Mouse (Mus musculus): ENCODE measurements at regions not wholly inside any gene's neighbourhood (a gene's known extent, or its start where the extent isn't known, plus 50 kb on each side); places are given as distances from the start of the nearest gene placed in this dataset.

GRCm38 (mm10) chr19:14197864-14198263 is 284.5 kb downstream of the Olfr1505 start:
- DNase-seq = no peak

DNA sequence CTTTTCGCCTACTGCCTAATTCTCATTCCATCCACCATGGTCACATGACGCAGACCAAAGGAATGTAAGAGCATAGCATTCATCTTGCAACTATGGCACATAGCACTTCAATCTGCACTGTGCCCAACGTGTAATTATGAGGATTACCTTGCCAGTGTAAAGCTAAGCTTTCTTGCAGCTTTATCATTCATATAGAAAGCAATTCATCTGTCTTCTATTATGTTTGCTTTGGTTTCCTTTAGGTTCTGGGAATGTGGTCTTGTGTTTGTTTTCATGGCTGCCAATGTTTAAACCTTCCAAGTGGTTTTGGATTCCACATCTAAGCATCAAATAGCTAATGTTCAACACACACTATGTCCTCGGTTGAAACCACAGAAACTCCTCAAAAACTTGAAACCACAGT is 307.2 kb downstream of the Olfr1505 start:
- DNase-seq = no peak

DNA sequence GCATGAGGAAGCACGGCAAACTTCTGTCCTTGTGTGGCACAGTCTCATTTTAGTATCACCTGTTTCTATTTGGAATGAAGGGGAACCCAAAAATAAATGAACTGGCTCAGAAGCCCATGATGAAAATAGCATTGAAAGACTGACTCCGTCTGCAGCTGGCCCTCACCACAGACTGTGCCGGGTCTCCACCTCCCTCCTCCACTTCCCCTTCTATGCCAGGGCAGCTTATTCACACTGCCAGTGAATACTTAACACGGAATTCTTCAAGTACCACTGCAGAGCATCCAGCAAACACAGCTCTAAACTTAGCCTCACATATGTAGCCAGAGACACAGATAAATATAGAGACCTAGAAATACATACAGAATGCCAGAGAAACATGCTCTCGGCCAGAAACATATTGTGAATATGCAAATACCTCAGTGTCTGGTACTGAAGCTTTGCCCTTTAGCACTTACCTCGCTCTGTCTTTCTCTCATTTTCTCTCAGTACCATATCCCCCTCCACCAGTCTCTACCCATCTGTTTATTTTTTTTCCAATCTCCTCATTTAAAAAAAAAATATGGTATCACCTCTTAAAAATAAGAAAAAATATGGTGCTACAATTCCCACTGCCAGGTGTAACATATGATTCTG is 311.8 kb downstream of the Olfr1505 start:
- DNase-seq = no peak

DNA sequence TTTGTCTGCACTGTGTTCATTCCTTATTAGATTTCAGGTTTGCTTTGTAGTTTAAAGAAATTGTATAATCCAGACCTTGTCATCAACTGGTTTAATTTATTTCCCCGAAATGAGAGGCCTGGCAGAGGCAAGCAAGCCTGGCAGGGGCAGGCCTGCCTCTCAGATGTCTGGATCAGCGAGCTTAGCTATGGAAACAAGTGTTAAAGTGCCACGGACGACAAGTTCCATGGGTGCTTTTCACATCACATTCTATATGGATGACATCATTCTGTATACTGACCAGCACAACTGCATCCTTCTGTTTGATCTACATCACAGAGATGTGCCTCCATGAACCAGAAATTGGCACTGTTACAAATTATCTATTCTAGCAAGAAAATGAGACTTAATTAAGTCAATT is 312.5 kb downstream of the Olfr1505 start:
- no peak for DNase-seq

DNA sequence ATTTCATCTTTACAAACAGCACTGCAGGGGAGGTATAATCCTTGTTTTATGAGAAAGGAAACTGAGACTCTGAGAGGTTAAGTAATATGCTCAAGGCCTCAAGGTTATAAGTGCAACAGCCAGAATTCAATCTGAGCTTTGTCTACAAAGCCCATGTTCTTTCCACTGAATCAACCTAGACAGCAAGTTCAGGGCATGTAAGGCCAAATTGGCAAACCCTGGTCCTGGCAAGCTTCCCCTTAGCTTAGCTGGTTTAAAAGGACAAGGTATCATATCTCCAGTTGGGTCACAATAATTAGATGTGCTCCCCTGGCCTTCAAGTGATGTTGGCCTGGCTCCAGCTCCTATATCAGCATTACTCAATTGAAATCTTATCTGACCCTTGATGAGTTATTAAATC is 313.2 kb downstream of the Olfr1505 start:
- DNase-seq = no peak

DNA sequence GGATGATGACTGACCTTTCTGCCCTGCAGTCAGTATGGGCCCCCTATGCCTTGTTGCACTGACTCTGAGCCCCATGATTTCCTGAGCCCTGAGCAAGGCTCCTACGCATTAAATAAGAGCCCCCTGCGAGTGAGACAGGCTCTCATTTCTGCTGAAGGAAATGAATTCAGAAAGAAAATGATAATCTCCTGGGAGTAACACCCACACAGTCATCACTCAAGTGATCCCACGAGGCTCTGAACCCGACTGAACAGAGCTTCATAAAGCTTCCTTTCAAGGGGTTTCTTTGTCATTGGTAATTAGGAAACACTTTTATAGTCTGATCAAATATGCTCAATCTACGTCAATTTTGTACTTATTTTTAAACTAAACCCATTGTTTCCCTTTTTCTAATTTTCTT is 330.2 kb downstream of the Olfr1505 start:
- no peak for DNase-seq

DNA sequence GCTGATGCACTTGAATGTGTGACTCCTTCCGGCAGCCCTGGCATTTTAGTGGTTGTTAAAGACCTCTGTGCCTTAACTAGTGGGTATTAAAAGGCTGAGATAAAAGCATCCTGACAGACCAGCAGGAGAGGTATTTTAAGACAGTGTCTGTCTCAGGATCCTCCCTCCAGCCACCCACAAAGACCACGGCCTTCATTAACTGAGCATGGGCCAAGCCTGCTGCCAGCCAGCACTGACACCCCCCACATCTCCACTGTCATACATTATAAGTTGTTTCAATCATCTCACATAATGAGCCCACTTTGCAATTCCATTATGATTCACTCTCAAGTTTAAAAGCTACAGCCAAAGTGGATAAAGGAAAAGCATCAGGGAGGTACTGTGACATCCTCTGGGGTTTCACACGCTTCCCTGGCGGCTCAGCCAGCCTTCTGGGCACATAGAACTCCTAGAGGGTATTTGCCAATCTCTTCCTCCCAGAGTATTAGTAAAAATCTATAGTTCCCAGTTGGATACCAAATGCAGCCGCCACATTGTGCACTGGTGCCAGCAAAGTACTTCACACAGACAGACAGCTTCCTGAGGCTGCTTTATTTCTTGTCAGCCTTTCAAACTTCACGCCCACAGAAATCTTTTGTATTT is 333.8 kb downstream of the Olfr1505 start:
- DNase-seq = no peak

DNA sequence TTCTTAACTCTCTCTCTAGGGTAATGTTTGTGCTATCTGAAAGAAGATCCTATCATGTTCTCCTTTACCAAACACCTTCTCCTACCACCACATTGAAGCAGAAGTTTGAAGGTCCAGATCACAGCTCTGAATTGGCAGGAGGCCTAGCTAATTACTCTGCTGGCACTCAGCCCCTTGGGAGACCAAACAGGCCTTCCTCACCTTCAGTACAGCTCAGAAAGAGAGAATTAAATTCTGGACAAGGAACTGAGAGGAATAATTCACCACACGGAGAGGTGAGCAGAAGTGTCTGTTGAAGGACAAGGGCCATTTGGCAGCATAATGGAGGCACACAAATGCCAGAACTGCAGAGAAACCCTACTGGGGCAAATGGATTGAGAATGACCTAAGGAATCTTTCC is 334.6 kb downstream of the Olfr1505 start:
- DNase-seq = no peak

DNA sequence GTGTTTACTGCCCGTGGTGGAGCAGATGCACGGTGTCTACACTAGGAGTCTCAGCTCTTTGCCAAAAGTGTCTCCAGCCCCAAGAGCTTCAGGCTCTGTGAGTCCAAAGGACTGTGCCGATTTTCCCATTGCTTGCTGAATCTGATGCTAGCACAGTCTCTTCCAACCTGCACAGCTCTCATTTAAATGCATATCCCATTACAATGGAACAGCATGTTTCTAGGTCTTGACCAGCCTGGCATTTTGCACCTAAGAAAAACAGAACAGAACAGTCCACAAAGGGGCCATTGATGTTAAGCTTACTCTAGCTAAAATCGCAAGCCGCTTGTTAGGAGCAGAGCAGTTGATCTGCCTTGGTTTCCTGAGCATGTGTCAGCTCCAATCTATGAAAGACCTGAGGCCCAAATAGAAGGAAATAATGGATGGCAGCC is 339.2 kb downstream of the Tle4 start:
- no peak for DNase-seq

GRCm38 (mm10) chr19:14259223-14259622 is 338.6 kb downstream of the Tle4 start:
- DNase-seq = no peak

DNA sequence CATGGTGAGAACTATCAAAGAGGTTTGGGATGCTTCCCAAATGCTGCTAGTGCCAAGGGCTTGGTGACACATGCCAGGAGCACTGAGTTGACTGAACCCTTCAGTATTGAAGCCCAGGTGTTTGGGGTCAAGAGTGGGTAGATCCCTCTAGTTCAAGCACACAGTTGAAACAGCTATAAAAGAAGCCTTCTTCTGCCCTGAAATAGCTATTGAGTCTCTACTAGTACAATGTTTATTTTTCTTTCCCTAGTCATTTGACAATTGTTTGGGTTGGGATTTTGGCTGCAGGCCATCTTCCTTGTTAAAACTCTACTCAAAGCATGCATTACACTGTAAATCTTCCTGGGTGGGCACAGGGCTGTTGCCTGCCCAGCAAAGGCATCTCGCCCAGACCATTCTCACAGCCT is 308.5 kb downstream of the Tle4 start:
- no peak for DNase-seq

GRCm38 (mm10) chr19:14290911-14291310 is 306.9 kb downstream of the Tle4 start:
- DNase-seq = no peak

DNA sequence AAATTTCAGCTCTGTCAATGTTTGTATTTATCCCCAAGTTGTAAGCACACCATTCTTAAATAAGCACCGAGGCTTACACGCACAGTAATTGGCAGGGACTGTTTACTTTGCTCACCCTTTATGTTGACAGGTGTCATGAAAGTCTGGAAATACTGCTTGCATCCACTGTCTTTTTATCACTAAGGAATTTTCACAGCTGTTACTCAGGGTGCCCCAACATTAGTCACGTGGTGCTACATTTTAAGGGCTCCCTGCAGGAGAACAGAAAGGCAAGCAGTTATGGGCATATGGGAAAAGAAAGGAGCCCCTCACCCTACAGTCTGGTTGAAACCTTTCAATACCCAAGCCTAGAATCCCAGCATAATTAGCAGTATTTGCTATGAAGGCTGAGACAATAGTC is 304.7 kb downstream of the Tle4 start:
- no peak for DNase-seq

- no peak for DNase-seq
Measured at GRCm38 (mm10) chr19:14301176-14301943, 296.5 kb downstream of the Tle4 start.

DNA sequence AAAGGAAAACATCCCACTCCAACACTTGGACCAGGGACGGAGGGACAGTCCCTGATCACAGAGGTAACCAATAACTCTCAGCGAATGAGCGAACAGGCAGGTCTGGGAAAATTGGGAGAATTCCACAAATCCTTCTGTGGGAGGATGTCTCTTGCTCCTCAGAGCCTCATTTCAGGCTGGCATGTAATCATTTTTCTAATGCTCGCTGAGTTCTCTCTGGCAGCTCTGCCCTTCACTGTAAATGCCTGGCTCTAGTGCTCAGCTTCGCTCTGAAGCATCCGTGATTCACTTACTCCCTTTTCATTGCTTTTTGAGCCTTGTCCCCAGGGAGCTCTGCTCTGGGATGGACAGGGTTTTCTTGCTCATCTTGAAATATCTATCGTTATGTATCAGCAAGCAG is 283.6 kb downstream of the Tle4 start:
- no peak for DNase-seq

GRCm38 (mm10) chr19:14319677-14320191 is 278.1 kb downstream of the Tle4 start:
- DNase-seq = no peak

DNA sequence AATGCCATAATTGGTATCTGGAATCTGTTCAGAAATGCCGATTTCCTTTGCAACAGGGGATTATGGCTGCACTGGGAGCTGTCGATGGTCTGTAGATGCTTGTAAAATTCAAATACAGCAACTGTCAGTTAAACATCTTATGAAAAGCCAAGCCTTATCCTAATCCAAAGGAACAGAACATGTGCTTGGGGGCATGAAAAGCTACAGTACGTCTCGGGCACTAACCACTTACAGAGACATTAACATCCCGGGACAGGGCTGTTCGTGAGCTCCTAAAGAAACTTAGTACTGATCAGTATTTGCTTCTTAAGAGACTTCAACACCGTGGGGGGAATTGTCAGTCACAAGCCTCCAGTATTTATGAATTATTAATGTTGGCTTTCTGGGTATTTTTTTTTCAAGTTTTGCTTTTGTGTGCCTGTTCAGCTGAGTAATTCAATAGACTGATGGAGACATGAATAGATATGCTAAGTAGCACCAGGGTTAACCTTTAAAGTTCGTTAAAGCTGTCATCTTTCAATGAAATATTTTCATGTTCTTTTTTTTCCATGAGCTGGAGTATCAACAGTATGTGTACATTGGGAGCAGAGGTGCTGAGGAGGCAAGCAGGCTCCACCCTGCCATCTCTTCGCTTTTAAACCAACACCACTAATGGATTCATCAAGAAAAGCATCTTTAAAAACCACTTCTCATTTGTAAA is 272.3 kb downstream of the Tle4 start:
- no peak for DNase-seq

GRCm38 (mm10) chr19:14333041-14334012 is 264.5 kb downstream of the Tle4 start:
- no peak for DNase-seq

GRCm38 (mm10) chr19:14337025-14337424 is 260.8 kb downstream of the Tle4 start:
- DNase-seq = no peak

GRCm38 (mm10) chr19:14340759-14341158 is 257.1 kb downstream of the Tle4 start:
- no peak for DNase-seq

DNA sequence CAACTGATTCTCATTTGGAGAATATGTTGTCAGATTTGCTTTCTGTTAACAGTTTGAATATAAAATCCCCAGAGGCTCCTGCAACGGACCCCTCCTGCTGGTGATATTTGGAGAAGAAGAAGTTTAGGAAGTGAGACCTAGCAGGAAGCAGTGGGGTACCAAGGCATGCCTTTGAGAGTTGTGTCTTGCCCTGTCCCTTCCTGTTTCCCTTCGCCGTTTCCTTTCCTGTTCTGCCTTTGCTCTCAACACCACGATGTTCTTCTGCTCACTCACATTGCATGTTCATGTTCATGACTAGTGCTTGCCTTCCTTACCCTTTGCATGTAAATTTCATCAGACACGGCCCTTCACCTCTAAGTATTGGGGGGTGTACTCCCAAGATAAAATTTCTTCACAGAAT is 254.0 kb downstream of the Tle4 start:
- DNase-seq = no peak

DNA sequence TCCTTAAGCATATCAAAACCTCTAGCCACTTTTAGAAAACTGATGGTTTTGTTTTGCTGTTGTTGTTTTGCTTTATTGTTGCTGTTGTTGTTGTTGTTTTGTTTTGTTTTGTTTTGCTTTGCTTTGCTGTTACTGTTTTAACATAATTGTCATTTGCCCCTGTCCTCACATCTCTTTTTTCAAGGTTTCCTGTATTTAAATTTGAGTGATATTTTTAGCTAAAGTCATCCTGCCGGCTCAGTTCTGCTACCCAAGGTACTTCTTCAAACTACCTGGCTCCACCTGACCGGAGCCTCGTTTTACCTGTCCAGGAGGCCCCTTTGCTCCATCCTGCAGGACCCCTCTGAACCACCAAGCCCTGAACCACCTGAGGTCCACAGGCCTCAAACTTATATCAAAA is 253.4 kb downstream of the Tle4 start:
- no peak for DNase-seq

Measured in thymus, postnatal 4 days (tissue).